Mouse (Mus musculus) myocyte (in vitro differentiated cells): Measurements from ENCODE around the gene 5330417C22Rik. TPM values are rescaled to one million over a fixed set of nuclear protein-coding genes. Genes with fewer than 3 reads are reported as not detected.

Experiments
- H3K27me3 ChIP-seq: one replicate; pipeline ENCODE4 v1.6.1; 2011; ENCODE audit not compliant: control insufficient read depth, insufficient read depth, insufficient read length
- H3K36me3 ChIP-seq: one replicate; pipeline ENCODE4 v1.6.1; 2011; ENCODE audit not compliant: control insufficient read depth, insufficient read depth
- H3K4me2 ChIP-seq: one replicate; pipeline ENCODE4 v1.6.1; 2011; ENCODE audit warnings: low read depth, control low read depth
- H3K4me3 ChIP-seq: one replicate; pipeline ENCODE4 v1.5.1; 2011; ENCODE audit warnings: mild to moderate bottlenecking, control low read depth, moderate library complexity
- H3K79me2 ChIP-seq: one replicate; pipeline ENCODE4 v1.6.1; 2011; ENCODE audit not compliant: control insufficient read depth, insufficient read depth
- H3ac ChIP-seq: one replicate; pipeline ENCODE4 v1.6.1; 2011; ENCODE audit not compliant: control insufficient read depth, insufficient read length
- CEBPB ChIP-seq: IDR thresholded peaks from 2 replicates; pipeline ENCODE4 v1.6.1; 2011; ENCODE audit warnings: mild to moderate bottlenecking, moderate library complexity; ENCODE audit not compliant: poor library complexity, insufficient read depth, severe bottlenecking
- E2F4 ChIP-seq: IDR thresholded peaks from one replicate; pipeline ENCODE4 v1.6.1; 2011; ENCODE audit warnings: mild to moderate bottlenecking, control low read depth, moderate library complexity; ENCODE audit not compliant: insufficient read depth
- MAX ChIP-seq: IDR thresholded peaks from one replicate; pipeline ENCODE4 v1.6.1; 2011; ENCODE audit warnings: low read depth, mild to moderate bottlenecking, control low read depth
- MYOD1 ChIP-seq, 3 experiments: IDR thresholded peaks; one replicate each; pipeline ENCODE4 v1.6.1; 2011; ENCODE audit warnings: control low read depth in 2 of 3, low read depth in 2 of 3, mild to moderate bottlenecking in 2 of 3, moderate library complexity in 1 of 3; ENCODE audit not compliant: insufficient read length in 2 of 3, control insufficient read depth in 1 of 3
- MYOG ChIP-seq, 3 experiments: IDR thresholded peaks; one replicate each; pipeline ENCODE4 v1.6.1; 2011; ENCODE audit warnings: control low read depth in 2 of 3, low read depth in 2 of 3, mild to moderate bottlenecking in 2 of 3; ENCODE audit not compliant: insufficient read length in 2 of 3, control insufficient read depth in 1 of 3, insufficient read depth in 1 of 3
- POLR2A ChIP-seq: IDR thresholded peaks from one replicate; pipeline ENCODE4 v1.6.1; 2011; ENCODE audit warnings: low read depth, mild to moderate bottlenecking, control low read depth, moderate library complexity; ENCODE audit not compliant: insufficient read length
- POLR2AphosphoS2 ChIP-seq: IDR thresholded peaks from one replicate; pipeline ENCODE4 v1.6.1; 2011; ENCODE audit warnings: low read depth, control low read depth; ENCODE audit not compliant: insufficient read length
- REST ChIP-seq: IDR thresholded peaks from one replicate; pipeline ENCODE4 v1.6.1; 2011; ENCODE audit warnings: mild to moderate bottlenecking, control low read depth, moderate library complexity; ENCODE audit not compliant: insufficient read depth, insufficient read length
- SRF ChIP-seq: IDR thresholded peaks from one replicate; pipeline ENCODE4 v1.6.1; 2011; ENCODE audit warnings: low read depth; ENCODE audit not compliant: control insufficient read depth, insufficient read length
- TCF12 ChIP-seq: IDR thresholded peaks from one replicate; pipeline ENCODE4 v1.6.1; 2011; ENCODE audit warnings: mild to moderate bottlenecking, control low read depth; ENCODE audit not compliant: poor library complexity, insufficient read depth, severe bottlenecking
- TCF3 ChIP-seq: IDR thresholded peaks from one replicate; pipeline ENCODE4 v1.6.1; 2011; ENCODE audit warnings: low read depth, control low read depth; ENCODE audit not compliant: insufficient read length
- USF1 ChIP-seq: IDR thresholded peaks from one replicate; pipeline ENCODE4 v1.6.1; 2011; ENCODE audit warnings: low read depth, mild to moderate bottlenecking, control low read depth, moderate library complexity
- polyA plus RNA-seq: library from polyadenylated mRNA; unstranded; fragments of >200 nt; fragmentation: generic; extraction: Trizol; gene quantifications from one replicate; pipeline ENCODE4 v1.2.1, GENCODE M21; 2012; ENCODE audit warnings: missing spikeins

Gene 5330417C22Rik
- polyA plus RNA-seq, 1 experiment: 0.05 TPM

DNA sequence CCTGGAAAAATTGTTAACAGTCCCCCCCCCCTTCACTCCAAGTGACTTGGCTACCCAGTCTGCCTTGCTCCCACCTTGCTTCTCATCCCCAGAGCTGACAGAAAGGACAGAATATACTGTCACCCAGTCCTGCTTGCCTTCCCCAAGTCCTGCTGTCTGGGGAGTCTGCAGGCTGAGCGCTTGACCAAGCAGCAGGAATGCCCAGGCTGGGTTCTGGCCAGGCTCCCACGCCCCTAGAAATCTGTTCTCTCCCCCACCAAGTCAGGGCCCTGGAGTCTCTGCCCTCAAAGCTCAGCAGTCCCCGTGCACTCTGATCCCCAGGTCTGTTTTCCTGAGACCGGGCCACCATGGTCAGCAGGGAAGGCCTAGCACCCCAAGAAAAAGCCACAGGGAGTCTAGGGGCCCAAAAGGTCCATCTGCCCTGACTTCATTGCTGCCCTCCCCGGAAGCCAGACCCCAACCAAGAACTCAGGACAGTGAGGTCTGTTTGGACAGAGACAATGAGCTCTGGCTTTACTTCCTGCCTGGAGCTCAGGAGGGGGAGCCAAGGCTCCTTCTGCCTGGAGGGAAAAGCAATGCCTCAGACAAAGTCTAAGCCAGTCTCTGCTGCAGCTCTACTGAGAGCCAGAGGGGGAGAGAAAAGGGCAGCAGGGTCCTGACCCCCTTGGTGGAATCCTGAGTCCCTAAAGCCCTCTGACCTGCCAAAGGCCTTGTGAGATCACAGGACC, 125.1 kb downstream of the 5330417C22Rik start:
- Histone ChIP-seq H3K36me3 (no peaks in the 10 kb centered on the region), H3ac (no peak overlapping the region), H3K4me3 (no peak overlapping the region), H3K27me3 (peaks cover 68% of the 10 kb centered on the region), H3K4me2 (no peak overlapping the region), H3K79me2 (no peaks in the 10 kb centered on the region)
- TF ChIP-seq MYOG (IDR thresholded peaks at IDR 0.05; ENCODE audit: control insufficient read depth in 1 of 3, insufficient read depth in 1 of 3, insufficient read length in 2 of 3, low read depth in 2 of 3) (no peak), TCF12 (no peak), POLR2A (no peak), TCF3 (no peak), REST (no peak), USF1 (no peak)

- Histone ChIP-seq H3K27me3 (peaks cover 69% of the 10 kb centered on the region), H3ac (no peak overlapping the region), H3K36me3 (no peaks in the 10 kb centered on the region), H3K4me2 (no peak overlapping the region), H3K79me2 (no peaks in the 10 kb centered on the region), H3K4me3 (no peak overlapping the region)
- TF ChIP-seq REST (no peak), TCF3 (no peak), SRF (no peak), MAX (no peak), POLR2A (no peak), TCF12 (no peak), POLR2AphosphoS2 (no peak), E2F4 (no peak), CEBPB (no peak), USF1 (no peak), MYOD1 (IDR thresholded peaks at IDR 0.05; ENCODE audit: control insufficient read depth in 1 of 3, insufficient read length in 2 of 3, low read depth in 2 of 3) (no peak), MYOG (IDR thresholded peaks at IDR 0.05; ENCODE audit: control insufficient read depth in 1 of 3, insufficient read depth in 1 of 3, insufficient read length in 2 of 3, low read depth in 2 of 3) (no peak)
These were observed 126.0 kb downstream of the 5330417C22Rik start for GRCm38 (mm10) chr3:108410359-108410714.

- no peak for TF ChIP-seq POLR2AphosphoS2
- TF ChIP-seq E2F4: no peak
- no peak for TF ChIP-seq MYOD1 (IDR thresholded peaks at IDR 0.05; ENCODE audit: control insufficient read depth in 1 of 3, insufficient read length in 2 of 3, low read depth in 2 of 3)
- TF ChIP-seq MYOG (IDR thresholded peaks at IDR 0.05; ENCODE audit: control insufficient read depth in 1 of 3, insufficient read depth in 1 of 3, insufficient read length in 2 of 3, low read depth in 2 of 3): no peak
- no peak for TF ChIP-seq REST
- no peak for TF ChIP-seq MAX
- TF ChIP-seq POLR2A: no peak
- no peak for TF ChIP-seq TCF12
- no peak for TF ChIP-seq CEBPB
- TF ChIP-seq USF1: no peak
- no peak for TF ChIP-seq SRF
- TF ChIP-seq TCF3: no peak
- Histone ChIP-seq H3K27me3 (peaks cover 67% of the 10 kb centered on the region), H3K79me2 (no peaks in the 10 kb centered on the region), H3K4me3 (no peak overlapping the region), H3ac (no peak overlapping the region), H3K36me3 (no peaks in the 10 kb centered on the region), H3K4me2 (no peak overlapping the region)
These were observed 126.5 kb downstream of the 5330417C22Rik start for GRCm38 (mm10) chr3:108409656-108410358.

DNA sequence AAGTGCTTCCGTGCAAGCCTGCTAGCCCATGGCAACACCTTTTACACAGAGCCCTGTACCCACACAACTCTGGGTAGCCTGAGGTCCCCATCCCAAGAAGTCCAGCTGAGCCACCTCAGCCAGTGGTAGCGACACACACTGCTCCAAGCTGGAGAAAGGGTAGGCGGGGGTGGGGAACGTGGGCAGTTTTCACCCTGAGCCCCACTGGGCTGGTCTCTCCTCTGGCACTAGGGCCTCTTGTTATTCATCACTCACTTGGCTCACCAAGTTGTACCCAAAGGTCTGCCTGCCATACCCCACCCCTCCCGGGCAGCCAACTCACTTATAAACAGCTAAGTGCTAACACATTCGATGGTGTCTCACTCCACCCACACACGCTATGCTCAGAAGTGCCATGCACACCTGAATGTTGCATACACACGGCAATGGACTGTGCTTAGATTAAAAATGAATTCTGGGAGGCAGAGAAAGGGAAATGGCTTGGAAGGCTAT, 127.8 kb downstream of the 5330417C22Rik start:
- peaks cover 75% of the 10 kb centered on the region for H3K27me3 ChIP-seq
- no peaks in the 10 kb centered on the region for H3K79me2 ChIP-seq
- H3K4me3 ChIP-seq: no peak overlapping the region
- TF ChIP-seq POLR2A: no peak
- TF ChIP-seq MYOD1 (IDR thresholded peaks at IDR 0.05; ENCODE audit: control insufficient read depth in 1 of 3, insufficient read length in 2 of 3, low read depth in 2 of 3): no peak
- no peak for TF ChIP-seq SRF
- no peak for TF ChIP-seq MAX
- no peak for TF ChIP-seq POLR2AphosphoS2
- H3K36me3 ChIP-seq: no peaks in the 10 kb centered on the region
- no peak overlapping the region for H3ac ChIP-seq
- no peak overlapping the region for H3K4me2 ChIP-seq
